Mouse (Mus musculus) hindbrain, embryonic 15.5 days (tissue): Measurements from ENCODE around the gene 1700010B08Rik. TPM values are rescaled to one million over a fixed set of nuclear protein-coding genes. Genes with fewer than 3 reads are reported as not detected.

Source experiments
- ATAC-seq: fragments of 200-750 bp; cut with Nextera tagmentation; 2 replicates; pipeline ENCODE4 v1.8.0; 2017; ENCODE audit warnings: low read depth, moderate number of reproducible peaks, moderate TSS enrichment; ENCODE audit not compliant: low FRiP score
- H3K27ac ChIP-seq: fragments of 300-500 bp; sonication (generic); replicated peaks from 2 replicates; pipeline ENCODE4 v1.5.1; 2015; ENCODE audit warnings: mild to moderate bottlenecking, inconsistent platforms
- H3K27me3 ChIP-seq: fragments of 300-500 bp; sonication (generic); 2 replicates; pipeline ENCODE4 v1.6.1; 2015; ENCODE audit warnings: control low read depth, inconsistent platforms
- H3K36me3 ChIP-seq: fragments of 300-500 bp; sonication (generic); 2 replicates; pipeline ENCODE4 v1.6.1; 2015; ENCODE audit warnings: control low read depth, inconsistent platforms
- H3K4me1 ChIP-seq: fragments of 300-500 bp; sonication (generic); replicated peaks from 2 replicates; pipeline ENCODE4 v1.6.1; 2015; ENCODE audit warnings: control low read depth, inconsistent platforms
- H3K4me2 ChIP-seq: fragments of 300-500 bp; sonication (generic); 2 replicates; pipeline ENCODE4 v1.6.1; 2015; ENCODE audit warnings: moderate library complexity, mild to moderate bottlenecking, inconsistent platforms
- H3K4me3 ChIP-seq: fragments of 300-500 bp; sonication (generic); 2 replicates; pipeline ENCODE4 v1.5.1; 2015; ENCODE audit warnings: mild to moderate bottlenecking, inconsistent platforms
- H3K9ac ChIP-seq: fragments of 300-500 bp; sonication (generic); 2 replicates; pipeline ENCODE4 v1.6.1; 2015; ENCODE audit warnings: inconsistent platforms
- H3K9me3 ChIP-seq: fragments of 300-500 bp; sonication (generic); 2 replicates; pipeline ENCODE4 v1.6.1; 2016; ENCODE audit warnings: control low read depth, inconsistent platforms
- WGBS: fragments of 180-500 bp; shearing (Covaris S2); methylation state at CpG from one replicate; pipeline ENCODE4 v1.1.7; 2015; 5-methylcytosine and 5-hydroxymethylcytosine counted together
- polyA plus RNA-seq: library from polyadenylated mRNA; unstranded; fragments of >200 nt; fragmentation: Nextera tagmentation; extraction: Ambion mirVana; gene quantifications from 2 replicates; pipeline ENCODE4 v1.2.1, GENCODE M21; 2015

The 1700010B08Rik gene
- polyA plus RNA-seq, 1 experiment from 2014 or later = not detected

GRCm38 (mm10) chr2:173724382-173724781, 5.2 kb downstream of the 1700010B08Rik start:
- no peak overlapping the region for H3K27ac ChIP-seq
- H3K36me3 ChIP-seq = no peaks in the 10 kb centered on the region
- WGBS = 27% methylated on average over 14 of the region's 14 CpGs
- no peak overlapping the region for H3K9ac ChIP-seq
- no peaks in the 10 kb centered on the region; the same call in 1 of the 2 replicates for H3K4me1 ChIP-seq
- H3K27me3 ChIP-seq = no peaks in the 10 kb centered on the region
- H3K4me2 ChIP-seq = no peak overlapping the region
- no peak for ATAC-seq
- H3K9me3 ChIP-seq = no peaks in the 10 kb centered on the region
- H3K4me3 ChIP-seq = no peak overlapping the region

DNA sequence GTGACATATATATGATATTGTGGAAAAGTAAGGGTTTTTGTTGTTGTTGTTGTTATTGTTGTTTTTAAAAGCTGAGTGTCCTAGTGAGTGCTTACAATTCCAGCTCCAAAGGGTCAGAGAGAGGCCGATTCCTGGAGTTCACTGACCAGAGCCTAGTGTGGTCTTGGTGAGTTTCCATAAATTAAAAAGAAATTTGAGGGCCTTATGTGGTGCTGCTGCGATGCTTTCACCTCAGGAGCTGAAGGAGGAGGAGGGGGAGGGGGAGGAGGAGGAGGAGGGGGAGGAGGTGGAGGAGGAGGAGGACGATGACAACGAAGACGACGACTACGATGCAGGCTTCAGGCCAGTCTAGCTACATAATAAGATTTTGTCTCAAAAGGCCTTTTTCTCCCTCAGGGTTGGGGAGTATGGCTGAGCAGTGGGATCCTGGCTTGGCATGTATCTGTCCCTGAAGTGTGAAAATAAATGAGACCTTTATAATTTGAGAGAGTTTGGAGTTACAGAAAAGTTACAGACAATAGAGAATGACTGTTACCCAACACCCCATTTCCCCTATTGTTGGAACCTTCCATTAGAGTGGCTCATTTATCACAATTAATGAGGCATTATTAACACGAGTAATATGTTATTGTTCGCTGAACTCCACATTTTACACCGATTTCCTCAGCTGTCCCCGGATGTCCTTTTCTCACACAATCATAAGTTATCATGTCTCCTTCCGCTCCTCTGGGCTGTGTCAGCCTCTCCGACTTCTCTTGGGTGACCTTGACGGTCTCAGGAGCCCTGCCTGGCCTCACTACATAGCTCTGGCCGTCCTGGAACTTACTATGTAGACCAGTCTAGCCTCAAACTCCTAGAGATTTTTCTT, 6.0 kb downstream of the 1700010B08Rik start:
- no peak; the same call in 1 of the 2 replicates for ATAC-seq
- WGBS = 30% methylated on average over 15 of the region's 15 CpGs
- Histone ChIP-seq H3K4me2 (no peak overlapping the region), H3K27ac (no peak overlapping the region), H3K27me3 (no peaks in the 10 kb centered on the region), H3K4me3 (no peak overlapping the region), H3K36me3 (no peaks in the 10 kb centered on the region), H3K4me1 (no peaks in the 10 kb centered on the region; the same call in 1 of the 2 replicates), H3K9me3 (no peaks in the 10 kb centered on the region), H3K9ac (no peak overlapping the region)

GRCm38 (mm10) chr2:173725819-173726218, 6.6 kb downstream of the 1700010B08Rik start:
- no peak overlapping the region for H3K4me2 ChIP-seq
- H3K4me1 ChIP-seq = peaks cover 6% of the 10 kb centered on the region; the same call in 1 of the 2 replicates
- ATAC-seq = no peak
- no peaks in the 10 kb centered on the region for H3K36me3 ChIP-seq
- no peak overlapping the region for H3K27ac ChIP-seq
- H3K9ac ChIP-seq = no peak overlapping the region
- WGBS = 83% methylated on average over 4 of the region's 4 CpGs
- no peak overlapping the region for H3K4me3 ChIP-seq
- no peaks in the 10 kb centered on the region for H3K27me3 ChIP-seq
- no peaks in the 10 kb centered on the region for H3K9me3 ChIP-seq

DNA sequence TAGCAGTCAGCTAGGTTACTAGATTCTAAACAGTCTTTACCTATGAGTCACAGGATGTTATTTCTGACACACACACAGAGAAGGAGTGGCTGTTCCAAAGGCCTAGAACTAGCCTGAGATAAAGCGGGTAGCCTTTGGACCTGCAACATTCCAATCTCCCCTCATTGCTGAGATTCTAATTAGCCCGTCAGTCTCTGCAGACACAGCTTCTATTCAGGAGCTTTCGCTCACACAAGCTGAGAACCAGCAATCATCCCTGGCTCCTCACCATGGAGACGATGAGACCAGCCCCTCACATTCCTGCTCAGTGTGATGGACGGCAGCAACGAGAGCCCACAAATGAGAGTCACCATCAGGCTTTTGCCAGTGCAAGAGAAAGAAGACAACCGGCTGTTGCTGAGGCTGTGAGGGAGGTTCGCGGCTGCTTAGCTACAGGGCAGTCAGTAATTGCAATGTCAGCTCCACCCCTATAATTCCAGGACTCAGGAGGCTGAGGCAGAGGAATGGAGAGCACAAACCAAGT, 11.3 kb downstream of the 1700010B08Rik start:
- no peak overlapping the region for H3K4me2 ChIP-seq
- H3K27ac ChIP-seq = no peak overlapping the region
- no peak overlapping the region for H3K4me3 ChIP-seq

GRCm38 (mm10) chr2:173734426-173734825, 15.2 kb downstream of the 1700010B08Rik start:
- H3K36me3 ChIP-seq = peaks cover 3% of the 10 kb centered on the region; the same call in 1 of the 2 replicates
- 60% methylated on average over 2 of the region's 2 CpGs for WGBS
- peaks cover 23% of the 10 kb centered on the region for H3K4me1 ChIP-seq
- no peaks in the 10 kb centered on the region for H3K27me3 ChIP-seq
- H3K9me3 ChIP-seq = no peaks in the 10 kb centered on the region
- no peak for ATAC-seq
- H3K27ac ChIP-seq = no peak overlapping the region
- no peak overlapping the region for H3K9ac ChIP-seq
- no peak overlapping the region for H3K4me2 ChIP-seq
- no peak overlapping the region for H3K4me3 ChIP-seq

More for the DNA sequence above, 11.3 kb downstream of the 1700010B08Rik start:
- Histone ChIP-seq H3K4me1 (0 out of 2 replicates have a peak, but pooled peaks cover 7% of the 10 kb centered on the region), H3K36me3 (no peaks in the 10 kb centered on the region), H3K27me3 (no peaks in the 10 kb centered on the region), H3K9ac (no peak overlapping the region), H3K9me3 (no peaks in the 10 kb centered on the region)
- 6% methylated on average over 9 of the region's 9 CpGs for WGBS
- ATAC-seq = peak; percentile 81

- WGBS = under 1% methylated on average over 64 of the region's 70 CpGs
These were observed 18.2 kb downstream of the 1700010B08Rik start, which contains the start of gene Vapb for GRCm38 (mm10) chr2:173737222-173737989. Vapb (plus strand) TSS chr2:173737511.

DNA sequence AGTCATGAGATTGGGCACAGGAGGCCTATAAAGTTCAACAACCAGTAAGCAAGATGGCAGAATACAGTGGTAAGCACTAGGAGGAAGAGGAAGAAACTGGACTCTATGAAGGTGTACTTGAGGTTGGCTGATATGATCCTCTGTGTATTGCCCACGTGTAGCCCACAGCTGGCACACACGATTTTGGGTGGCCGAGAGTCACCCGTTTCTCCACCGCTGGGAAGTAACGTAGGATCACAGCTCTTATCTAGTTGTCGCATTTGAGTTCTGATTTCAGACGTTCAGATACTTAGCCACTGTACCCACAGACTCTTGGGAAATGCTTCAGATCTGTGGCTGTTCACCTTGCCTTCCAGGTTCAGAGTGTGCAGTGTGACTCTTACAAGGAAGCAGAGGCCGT, 19.0 kb downstream of the 1700010B08Rik start:
- Histone ChIP-seq H3K4me2 (peak overlapping the region; percentile 61), H3K36me3 (peaks cover 3% of the 10 kb centered on the region; the same call in 1 of the 2 replicates), H3K4me1 (peaks cover 37% of the 10 kb centered on the region), H3K4me3 (peak overlapping the region; percentile 74), H3K9ac (peak overlapping the region; percentile 77), H3K27ac (no peak overlapping the region), H3K27me3 (no peaks in the 10 kb centered on the region), H3K9me3 (no peaks in the 10 kb centered on the region)
- 85% methylated on average over 9 of the region's 9 CpGs for WGBS
- ATAC-seq = no peak

More at GRCm38 (mm10) chr2:173737222-173737989, 18.2 kb downstream of the 1700010B08Rik start, which contains the start of gene Vapb:
- Histone ChIP-seq H3K9me3 (no peaks in the 10 kb centered on the region), H3K9ac (peak within 1 kb of the TSS; percentile 77), H3K4me1 (peaks cover 29% of the 10 kb centered on the region), H3K27ac (peak within 1 kb of the TSS; percentile 80), H3K4me2 (peak within 1 kb of the TSS; percentile 61), H3K4me3 (peak within 1 kb of the TSS; percentile 74), H3K36me3 (peaks cover 3% of the 10 kb centered on the region; the same call in 1 of the 2 replicates), H3K27me3 (no peaks in the 10 kb centered on the region)
- ATAC-seq = peak; percentile 96

- Histone ChIP-seq H3K27ac (no peak overlapping the region), H3K4me1 (peaks cover 37% of the 10 kb centered on the region), H3K27me3 (no peaks in the 10 kb centered on the region), H3K9me3 (no peaks in the 10 kb centered on the region), H3K4me3 (no peak overlapping the region), H3K9ac (no peak overlapping the region), H3K4me2 (no peak overlapping the region), H3K36me3 (peaks cover 3% of the 10 kb centered on the region; the same call in 1 of the 2 replicates)
- WGBS = 92% methylated on average over 7 of the region's 7 CpGs
- no peak for ATAC-seq
These were observed 19.9 kb downstream of the 1700010B08Rik start for GRCm38 (mm10) chr2:173739107-173739506.

- Histone ChIP-seq H3K36me3 (peaks cover 8% of the 10 kb centered on the region; the same call in 1 of the 2 replicates), H3K27ac (no peak overlapping the region), H3K4me2 (peak overlapping the region; percentile 2; the same call in 1 of the 2 replicates), H3K9me3 (no peaks in the 10 kb centered on the region), H3K27me3 (no peaks in the 10 kb centered on the region), H3K4me3 (no peak overlapping the region), H3K4me1 (peaks cover 37% of the 10 kb centered on the region), H3K9ac (no peak overlapping the region)
- no peak for ATAC-seq
- WGBS = 62% methylated on average over 13 of the region's 13 CpGs
These were observed 22.9 kb downstream of the 1700010B08Rik start for GRCm38 (mm10) chr2:173742090-173742489.

DNA sequence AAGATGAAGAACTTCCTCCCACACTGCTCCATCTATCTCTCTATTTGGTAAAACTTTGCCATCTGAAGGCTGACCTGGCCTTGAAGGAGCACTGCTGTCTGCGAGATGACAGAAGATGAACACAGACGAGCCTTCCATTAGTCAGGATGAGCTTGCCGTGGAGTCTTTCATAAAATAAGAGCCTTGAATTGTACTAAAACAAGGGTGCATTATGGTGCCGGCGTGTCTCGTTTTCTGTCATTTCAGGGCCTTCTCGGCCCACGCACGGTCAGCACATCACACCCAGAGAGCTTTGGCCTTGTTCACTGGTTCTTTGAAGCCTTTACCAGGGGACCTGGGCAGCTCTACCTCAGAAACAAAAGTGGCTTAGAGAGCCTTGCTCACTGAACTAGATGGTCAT, 23.5 kb downstream of the 1700010B08Rik start:
- no peak overlapping the region for H3K9ac ChIP-seq
- H3K27me3 ChIP-seq = no peaks in the 10 kb centered on the region
- H3K4me2 ChIP-seq = no peak overlapping the region
- no peak overlapping the region for H3K27ac ChIP-seq
- H3K4me3 ChIP-seq = no peak overlapping the region
- H3K9me3 ChIP-seq = no peaks in the 10 kb centered on the region
- whole genome bisulfite sequencing = 76% methylated on average over 9 of the region's 9 CpGs
- H3K4me1 ChIP-seq = peaks cover 37% of the 10 kb centered on the region
- no peak for ATAC-seq
- peaks cover 8% of the 10 kb centered on the region; the same call in 1 of the 2 replicates for H3K36me3 ChIP-seq

GRCm38 (mm10) chr2:173744070-173744815, 25.0 kb downstream of the 1700010B08Rik start:
- H3K4me1 ChIP-seq = peaks cover 27% of the 10 kb centered on the region
- WGBS = 90% methylated on average over 7 of the region's 7 CpGs
- no peak overlapping the region for H3K27ac ChIP-seq
- H3K4me3 ChIP-seq = no peak overlapping the region
- no peak for ATAC-seq
- no peaks in the 10 kb centered on the region for H3K27me3 ChIP-seq
- no peak overlapping the region for H3K4me2 ChIP-seq
- 0 out of 2 replicates have a peak, but pooled peaks cover 5% of the 10 kb centered on the region for H3K36me3 ChIP-seq
- H3K9me3 ChIP-seq = no peaks in the 10 kb centered on the region
- H3K9ac ChIP-seq = no peak overlapping the region
